Mouse (Mus musculus) left cerebral cortex, postnatal 10 days (tissue): ENCODE data around the gene Prune1. TPM values are rescaled to one million over a fixed set of nuclear protein-coding genes. Genes with fewer than 3 reads are reported as not detected.

Experiments
- DNase-seq, 2 experiments: peaks; one replicate each; pipeline ENCODE4 v3.0.0; 2021 to 2022; ENCODE audit warnings: low spot score in 2 of 2, mixed read lengths in 1 of 2; ENCODE audit errors: extremely low spot score in 1 of 2
- intact Hi-C: fragments of 180-260 bp; cut with DNase I; formaldehyde crosslinking; loops from one replicate; pipeline ENCODE4 v1.15.1; 2025
- total RNA-seq, 2 experiments: library from RNA; stranded (reverse); gene quantifications; 2 replicates each; pipeline ENCODE4 v1.2.3; 2021

The Prune1 gene
- total RNA-seq, 2 experiments from 2014 or later = 44.3 to 46.4 TPM

- intact Hi-C loops = no loop called here
- no peak for DNase-seq
Observed at GRCm38 (mm10) chr3:95284501-95285281, 2.8 kb upstream of the Prune1 start.

DNA sequence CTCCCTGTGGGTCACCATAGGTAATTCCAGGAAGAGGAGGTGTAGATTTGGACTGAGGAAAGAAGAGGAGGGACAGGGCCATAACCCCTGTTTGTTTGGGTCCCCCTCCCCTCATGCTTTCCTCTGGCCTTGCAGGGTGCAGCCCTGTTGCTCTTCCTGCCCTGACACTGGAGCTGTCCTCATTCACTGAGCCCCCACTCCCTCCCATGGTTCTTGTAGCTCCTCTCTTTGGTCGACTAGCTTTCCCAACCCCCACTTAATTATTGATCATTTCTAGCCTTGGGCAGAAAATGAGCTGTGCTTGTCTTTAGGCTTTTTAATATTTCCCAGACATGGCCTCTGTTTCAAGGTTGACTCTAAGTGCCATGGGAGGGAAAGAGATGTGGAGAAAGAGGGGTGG is 2.2 kb upstream of the Prune1 start:
- DNase-seq = no peak
- intact Hi-C loops = no loop called here

DNA sequence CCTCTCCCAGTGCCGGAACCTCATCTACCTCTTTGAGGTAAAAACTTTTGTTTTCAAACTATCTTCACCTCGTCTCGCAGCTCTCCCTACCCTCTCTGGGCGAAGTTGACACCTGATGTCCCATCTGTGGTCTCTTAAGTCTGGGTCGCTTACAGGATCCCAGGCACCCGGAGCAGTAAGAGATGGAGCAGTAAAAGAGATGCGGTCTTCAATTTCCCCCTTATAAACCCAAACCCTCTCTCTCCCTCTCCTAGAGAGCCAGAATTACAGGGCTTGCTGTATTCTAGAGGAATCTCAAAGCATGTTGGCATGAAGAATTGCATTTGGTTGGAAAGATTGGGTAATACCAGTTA is 1.7 kb upstream of the Prune1 start:
- intact Hi-C loops = no loop called here
- no peak for DNase-seq

DNA sequence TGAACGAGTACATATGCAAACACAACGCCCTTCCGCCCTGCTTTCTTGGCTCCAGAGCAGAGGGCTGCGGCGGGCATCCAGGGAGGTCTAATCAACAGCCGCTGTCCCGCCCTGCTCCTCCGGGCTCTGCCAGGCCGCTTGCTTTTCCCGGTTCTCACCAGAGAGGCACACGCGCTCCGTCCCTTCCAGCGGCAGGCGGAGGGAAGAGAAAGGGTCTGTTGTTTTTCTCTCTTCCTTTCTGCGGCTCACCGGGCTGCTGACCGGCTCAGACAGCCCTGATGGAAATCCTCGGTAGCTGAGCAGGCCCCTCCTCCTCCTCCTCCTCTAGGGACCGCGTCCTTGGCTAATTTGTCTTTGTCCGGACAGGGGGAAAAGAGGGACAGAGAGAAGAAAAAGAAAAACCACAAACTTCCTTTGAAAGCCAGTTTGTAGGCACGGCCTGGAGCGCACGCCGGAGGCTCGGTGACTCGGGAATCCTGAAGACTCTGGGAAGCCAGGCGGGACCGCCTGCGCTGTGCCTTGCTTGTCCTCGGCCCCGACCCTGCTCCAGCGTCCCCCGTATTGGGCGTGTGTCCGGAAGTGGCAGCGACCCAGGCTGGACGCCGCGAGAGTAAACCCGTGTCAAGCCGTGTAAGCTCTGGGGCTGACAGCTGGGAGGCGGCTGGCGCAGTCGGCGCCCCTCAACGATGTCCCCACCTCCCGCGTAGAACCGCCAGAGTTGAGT is 1.2 kb upstream of the Prune1 start:
- intact Hi-C loops = no loop called here
- DNase-seq = peak; percentile 68 to 90

- no peak for DNase-seq
- intact Hi-C loops = no loop called here
Observed at GRCm38 (mm10) chr3:95282381-95282864, 547 bp upstream of the Prune1 start.

GRCm38 (mm10) chr3:95280747-95281146 is 1.1 kb downstream of the Prune1 start:
- intact Hi-C loops = no loop called here
- peak in 1 of 2 experiments; percentile 29 for DNase-seq

GRCm38 (mm10) chr3:95277149-95277551 is 4.7 kb downstream of the Prune1 start:
- peak in 1 of 2 experiments; percentile 42 for DNase-seq
- intact Hi-C loops = no loop called here

DNA sequence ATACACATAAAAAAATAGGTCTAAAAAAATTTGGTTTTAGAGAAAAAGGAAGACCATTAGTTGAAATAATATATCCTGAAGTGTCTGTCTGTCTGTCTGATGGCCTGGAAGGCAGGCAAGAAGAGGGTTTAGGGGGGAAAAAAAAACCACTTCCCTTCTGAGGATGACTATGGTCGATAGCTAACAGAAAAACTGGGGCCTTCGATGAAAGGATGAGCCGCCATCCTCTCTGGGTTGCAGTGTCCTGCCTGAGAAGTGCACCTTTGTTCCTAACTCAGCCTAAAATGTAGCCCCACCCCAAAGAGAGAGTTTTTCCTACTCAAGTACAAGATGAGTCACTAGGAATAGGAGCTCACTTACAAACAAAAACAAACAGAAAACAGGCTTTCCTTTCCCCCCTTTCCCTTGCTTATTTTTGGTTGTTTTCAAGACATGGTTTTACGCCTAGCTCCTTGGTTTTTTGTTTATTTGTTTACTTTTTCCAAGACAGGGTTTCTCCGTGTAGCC is 5.4 kb downstream of the Prune1 start:
- intact Hi-C loops = no loop called here

GRCm38 (mm10) chr3:95275161-95275560 is 6.7 kb downstream of the Prune1 start:
- no peak for DNase-seq

More for the DNA sequence above, 5.4 kb downstream of the Prune1 start:
- no peak for DNase-seq

GRCm38 (mm10) chr3:95274453-95274852 is 7.4 kb downstream of the Prune1 start:
- intact Hi-C loops = no loop called here
- DNase-seq = no peak

More at GRCm38 (mm10) chr3:95275161-95275560, 6.7 kb downstream of the Prune1 start:
- intact Hi-C loops = no loop called here

DNA sequence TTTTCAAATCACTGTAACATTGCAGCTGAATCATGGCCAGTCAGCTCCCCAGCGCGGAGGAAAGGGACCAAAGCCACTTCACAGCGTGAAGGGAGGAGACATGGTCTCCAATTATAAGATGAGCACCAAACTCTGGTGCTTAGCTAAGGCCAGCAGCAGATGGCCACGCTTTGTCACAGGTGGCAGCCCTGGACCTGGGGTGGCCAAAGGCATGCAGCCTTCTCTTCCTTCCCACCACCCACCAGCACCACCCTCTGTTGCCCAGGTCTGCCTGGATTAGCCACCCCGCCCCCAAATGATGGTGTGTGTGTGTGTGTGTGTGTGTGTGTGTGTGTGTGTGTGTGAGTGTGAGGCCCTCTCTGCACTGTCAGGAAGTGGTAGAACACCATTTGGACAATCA is 8.4 kb downstream of the Prune1 start:
- intact Hi-C loops = no loop called here
- peak in 1 of 2 experiments; percentile 29 for DNase-seq

GRCm38 (mm10) chr3:95270766-95271364 is 11.0 kb downstream of the Prune1 start:
- intact Hi-C loops = no loop called here
- no peak for DNase-seq

GRCm38 (mm10) chr3:95269789-95270188 is 12.1 kb downstream of the Prune1 start:
- intact Hi-C loops = loop anchor here (5.0 kb wide), 2 partner anchors 42 to 127 kb away; partner anchors contain the start of genes Cdc42se1 and Tnfaip8l2
- no peak for DNase-seq

- DNase-seq = no peak
- intact Hi-C loops = loop anchor here (5.0 kb wide), 2 partner anchors 41 to 126 kb away; partner anchors contain the start of genes Cdc42se1 and Tnfaip8l2
Observed at GRCm38 (mm10) chr3:95267855-95268254, 14.0 kb downstream of the Prune1 start.

DNA sequence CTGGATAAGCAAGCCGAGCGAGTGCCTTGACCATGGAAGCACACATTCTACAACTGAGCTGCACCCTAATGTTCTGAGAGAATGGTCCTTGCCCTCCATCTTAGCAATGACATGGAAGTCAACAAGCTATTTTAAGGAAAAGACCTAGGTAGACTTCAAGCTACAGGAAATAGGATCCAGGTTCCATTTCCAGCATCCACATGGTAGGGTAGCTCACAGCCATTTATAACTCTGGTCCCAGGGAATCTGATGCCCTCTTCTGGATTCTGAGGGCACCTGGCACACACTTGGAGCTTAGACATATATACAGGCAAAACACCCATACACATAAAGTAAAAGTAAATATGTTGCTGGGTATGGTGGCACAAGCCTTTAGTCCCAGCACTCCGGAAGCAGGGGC is 15.8 kb downstream of the Prune1 start:
- intact Hi-C loops = loop anchor here (5.0 kb wide), 2 partner anchors 39 to 124 kb away; partner anchors contain the start of genes Cdc42se1 and Tnfaip8l2
- DNase-seq = no peak

- no peak for DNase-seq
- intact Hi-C loops = loop anchor here (5.0 kb wide), 2 partner anchors 37 to 122 kb away; partner anchors contain the start of genes Cdc42se1 and Tnfaip8l2
Observed at GRCm38 (mm10) chr3:95264724-95265123, 17.2 kb downstream of the Prune1 start.

DNA sequence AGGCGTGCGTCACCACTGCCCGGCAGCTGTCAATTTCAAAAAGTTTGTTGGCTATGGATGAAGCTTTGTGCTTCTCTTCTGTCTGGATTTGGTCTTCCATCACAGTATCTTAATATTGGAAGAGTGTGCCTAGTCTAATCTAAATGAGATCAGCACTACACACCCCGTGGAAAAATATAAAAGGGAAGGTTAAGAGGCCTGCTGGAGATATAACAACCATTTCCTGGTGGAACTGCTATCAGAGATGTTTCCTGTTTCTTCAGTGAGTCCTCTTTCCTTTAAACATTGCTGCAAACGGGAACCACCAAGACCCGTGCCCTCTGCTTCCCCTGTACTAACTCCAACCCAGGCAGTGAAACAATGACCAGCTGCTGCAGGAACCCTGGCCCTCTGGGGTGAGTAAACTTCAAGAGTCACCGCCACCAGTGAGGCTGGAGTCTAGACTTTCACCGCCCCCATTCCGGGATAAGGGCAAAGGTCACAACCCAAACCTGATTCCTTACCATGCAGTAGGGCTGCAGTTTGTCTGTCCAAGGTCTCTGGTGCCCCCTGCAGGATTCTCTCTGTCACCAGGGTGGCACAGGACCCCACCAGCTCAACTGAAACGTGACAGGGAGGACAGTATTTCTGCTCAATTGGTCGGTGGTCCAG is 18.7 kb downstream of the Prune1 start:
- DNase-seq = peak in 1 of 2 experiments; percentile 86
- intact Hi-C loops = no loop called here

- intact Hi-C loops = no loop called here
- no peak for DNase-seq
Observed at GRCm38 (mm10) chr3:95261975-95262374, 19.9 kb downstream of the Prune1 start.

GRCm38 (mm10) chr3:95256931-95257330 is 24.9 kb downstream of the Prune1 start:
- DNase-seq = no peak
- intact Hi-C loops = no loop called here
